Mouse (Mus musculus) forebrain, embryonic 14.5 days (tissue): ENCODE results near the gene Nomo1. TPM values are rescaled to one million over a fixed set of nuclear protein-coding genes. Genes with fewer than 3 reads are reported as not detected.

Source experiments
- ATAC-seq: fragments of 200-750 bp; cut with Nextera tagmentation; 2 replicates; pipeline ENCODE4 v1.8.0; 2017; ENCODE audit warnings: mild to moderate bottlenecking, moderate library complexity
- DNase-seq: peaks from one replicate; pipeline ENCODE4 v3.0.0-alpha.2; 2015; ENCODE audit warnings: low spot score
- H3K27ac ChIP-seq: fragments of 300-500 bp; sonication (generic); 2 replicates; pipeline ENCODE4 v1.5.1; 2014; ENCODE audit warnings: low read depth, mild to moderate bottlenecking, control low read depth, low read length, moderate library complexity
- H3K27me3 ChIP-seq: fragments of 300-500 bp; sonication (generic); replicated peaks from 2 replicates; pipeline ENCODE4 v1.6.1; 2014; ENCODE audit warnings: low read length, control low read depth, mixed read lengths; ENCODE audit not compliant: control insufficient read depth, insufficient read depth
- H3K36me3 ChIP-seq: fragments of 300-500 bp; sonication (generic); 2 replicates; pipeline ENCODE4 v1.6.1; 2014; ENCODE audit warnings: low read length, control low read depth; ENCODE audit not compliant: control insufficient read depth, insufficient read depth
- H3K4me1 ChIP-seq: fragments of 300-500 bp; sonication (generic); 2 replicates; pipeline ENCODE4 v1.6.1; 2014; ENCODE audit warnings: antibody characterized with exemption, low read length, control low read depth; ENCODE audit not compliant: control insufficient read depth, insufficient read depth
- H3K4me2 ChIP-seq: fragments of 300-500 bp; sonication (generic); 2 replicates; pipeline ENCODE4 v1.6.1; 2014; ENCODE audit warnings: mild to moderate bottlenecking, control low read depth, low read length
- H3K4me3 ChIP-seq: fragments of 300-500 bp; sonication (generic); 2 replicates; pipeline ENCODE4 v1.5.1; 2014; ENCODE audit warnings: low read depth, low read length, control low read depth
- H3K9ac ChIP-seq: fragments of 300-500 bp; sonication (generic); 2 replicates; pipeline ENCODE4 v1.6.1; 2014; ENCODE audit warnings: mild to moderate bottlenecking, low read length, control low read depth, moderate library complexity
- H3K9me3 ChIP-seq: fragments of 300-500 bp; sonication (generic); replicated peaks from 2 replicates; pipeline ENCODE4 v1.6.1; 2016; ENCODE audit warnings: low read length, control low read depth, mixed read lengths; ENCODE audit not compliant: control insufficient read depth
- WGBS: fragments of 180-500 bp; shearing (Covaris S2); extraction: QIAGEN DNeasy Blood & Tissue Kit; methylation state at CpG from one replicate; pipeline ENCODE4 v1.1.7; 2014; 5-methylcytosine and 5-hydroxymethylcytosine counted together
- polyA plus RNA-seq: library from polyadenylated mRNA; unstranded; fragments of >200 nt; fragmentation: Nextera tagmentation; extraction: Ambion mirVana; gene quantifications from 2 replicates; pipeline ENCODE4 v1.2.1, GENCODE M21; 2014

Gene Nomo1
- polyA plus RNA-seq, 1 experiment from 2014 or later: 19.6 TPM

GRCm38 (mm10) chr7:46035468-46035867 is 2.0 kb downstream of the Nomo1 start:
- H3K27me3 ChIP-seq: no peaks in the 10 kb centered on the region
- no peak overlapping the region for H3K4me3 ChIP-seq
- H3K9ac ChIP-seq: no peak overlapping the region
- no peak overlapping the region for H3K4me2 ChIP-seq
- H3K4me1 ChIP-seq: peaks cover 11% of the 10 kb centered on the region
- 84% methylated on average over 2 of the region's 2 CpGs for WGBS
- no peaks in the 10 kb centered on the region for H3K9me3 ChIP-seq
- peaks cover 29% of the 10 kb centered on the region for H3K36me3 ChIP-seq
- DNase-seq (no peak), ATAC-seq (no peak)
- no peak overlapping the region for H3K27ac ChIP-seq

GRCm38 (mm10) chr7:46037433-46037832 is 3.9 kb downstream of the Nomo1 start:
- H3K9ac ChIP-seq: no peak overlapping the region
- ATAC-seq (no peak), DNase-seq (no peak)
- WGBS: 93% methylated on average over 6 of the region's 6 CpGs
- peaks cover 47% of the 10 kb centered on the region for H3K36me3 ChIP-seq
- H3K4me2 ChIP-seq: no peak overlapping the region
- no peaks in the 10 kb centered on the region for H3K9me3 ChIP-seq
- H3K27ac ChIP-seq: no peak overlapping the region
- no peak overlapping the region for H3K4me3 ChIP-seq
- H3K4me1 ChIP-seq: peaks cover 11% of the 10 kb centered on the region
- no peaks in the 10 kb centered on the region for H3K27me3 ChIP-seq

DNA sequence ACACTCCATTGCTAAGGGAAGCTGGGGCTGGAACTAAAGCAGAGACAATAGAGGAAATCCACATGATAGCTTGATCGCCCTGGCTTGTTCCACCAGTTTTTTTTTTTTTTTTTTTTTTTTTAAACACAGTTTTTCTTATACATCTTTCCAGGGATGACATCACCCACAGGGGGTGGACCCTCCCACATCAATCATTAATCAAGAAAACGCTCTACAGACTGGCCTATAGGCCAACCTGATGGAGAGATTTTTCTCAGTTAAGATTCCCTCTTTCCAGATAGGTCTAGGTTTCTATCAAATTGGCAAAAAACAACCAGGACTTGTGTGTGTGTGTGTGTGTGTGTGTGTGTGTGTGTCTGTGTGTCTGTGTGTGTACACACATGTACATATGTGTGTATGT is 6.4 kb downstream of the Nomo1 start:
- ATAC-seq: no peak
- Histone ChIP-seq H3K4me3 (no peak overlapping the region), H3K9ac (no peak overlapping the region), H3K27ac (no peak overlapping the region), H3K9me3 (no peaks in the 10 kb centered on the region), H3K27me3 (no peaks in the 10 kb centered on the region), H3K4me2 (no peak overlapping the region), H3K36me3 (peaks cover 71% of the 10 kb centered on the region), H3K4me1 (peaks cover 3% of the 10 kb centered on the region)
- WGBS: 81% methylated on average over 2 of the region's 2 CpGs
- DNase-seq: no peak

GRCm38 (mm10) chr7:46044106-46044505 is 10.6 kb downstream of the Nomo1 start:
- H3K4me3 ChIP-seq: no peak overlapping the region
- DNase-seq: no peak
- WGBS: 92% methylated on average over 10 of the region's 10 CpGs
- H3K27ac ChIP-seq: no peak overlapping the region
- no peaks in the 10 kb centered on the region for H3K4me1 ChIP-seq
- H3K9me3 ChIP-seq: no peaks in the 10 kb centered on the region
- no peak overlapping the region for H3K4me2 ChIP-seq
- no peaks in the 10 kb centered on the region for H3K27me3 ChIP-seq
- H3K9ac ChIP-seq: no peak overlapping the region
- ATAC-seq: no peak
- peaks cover 87% of the 10 kb centered on the region for H3K36me3 ChIP-seq

- ATAC-seq: no peak
- WGBS: 97% methylated on average over 11 of the region's 11 CpGs
These were observed 12.4 kb downstream of the Nomo1 start for GRCm38 (mm10) chr7:46045882-46046281.

GRCm38 (mm10) chr7:46047873-46048562 is 14.5 kb downstream of the Nomo1 start:
- no peak for ATAC-seq
- no peaks in the 10 kb centered on the region for H3K9me3 ChIP-seq
- H3K27ac ChIP-seq: no peak overlapping the region
- WGBS: 93% methylated on average over 13 of the region's 13 CpGs
- no peaks in the 10 kb centered on the region for H3K4me1 ChIP-seq
- H3K9ac ChIP-seq: no peak overlapping the region
- no peak overlapping the region for H3K4me2 ChIP-seq
- H3K27me3 ChIP-seq: no peaks in the 10 kb centered on the region
- peaks cover 71% of the 10 kb centered on the region for H3K36me3 ChIP-seq
- DNase-seq: no peak
- no peak overlapping the region for H3K4me3 ChIP-seq

More at GRCm38 (mm10) chr7:46045882-46046281, 12.4 kb downstream of the Nomo1 start:
- Histone ChIP-seq H3K4me1 (no peaks in the 10 kb centered on the region), H3K4me2 (no peak overlapping the region), H3K4me3 (no peak overlapping the region), H3K9me3 (no peaks in the 10 kb centered on the region), H3K36me3 (peaks cover 82% of the 10 kb centered on the region), H3K27me3 (no peaks in the 10 kb centered on the region), H3K9ac (no peak overlapping the region), H3K27ac (no peak overlapping the region)
- no peak for DNase-seq

GRCm38 (mm10) chr7:46049981-46050380 is 16.5 kb downstream of the Nomo1 start:
- H3K4me2 ChIP-seq: no peak overlapping the region
- no peaks in the 10 kb centered on the region for H3K4me1 ChIP-seq
- H3K27ac ChIP-seq: no peak overlapping the region
- no peak for ATAC-seq
- H3K9ac ChIP-seq: no peak overlapping the region
- H3K27me3 ChIP-seq: no peaks in the 10 kb centered on the region
- 81% methylated on average over 7 of the region's 7 CpGs for WGBS
- H3K9me3 ChIP-seq: no peaks in the 10 kb centered on the region
- peaks cover 69% of the 10 kb centered on the region for H3K36me3 ChIP-seq
- H3K4me3 ChIP-seq: no peak overlapping the region
- no peak for DNase-seq

- no peak for ATAC-seq
These were observed 18.8 kb downstream of the Nomo1 start for GRCm38 (mm10) chr7:46052161-46052821.

GRCm38 (mm10) chr7:46053566-46053965 is 20.1 kb downstream of the Nomo1 start:
- no peak for DNase-seq
- H3K9me3 ChIP-seq: no peaks in the 10 kb centered on the region
- no peak overlapping the region for H3K4me2 ChIP-seq
- H3K4me3 ChIP-seq: no peak overlapping the region
- H3K9ac ChIP-seq: no peak overlapping the region
- no peaks in the 10 kb centered on the region for H3K27me3 ChIP-seq
- peaks cover 68% of the 10 kb centered on the region for H3K36me3 ChIP-seq
- no peak for ATAC-seq
- H3K4me1 ChIP-seq: no peaks in the 10 kb centered on the region
- 74% methylated on average over 3 of the region's 3 CpGs for WGBS
- H3K27ac ChIP-seq: no peak overlapping the region

More at GRCm38 (mm10) chr7:46052161-46052821, 18.8 kb downstream of the Nomo1 start:
- peaks cover 69% of the 10 kb centered on the region for H3K36me3 ChIP-seq
- H3K4me3 ChIP-seq: no peak overlapping the region
- no peaks in the 10 kb centered on the region for H3K9me3 ChIP-seq
- no peak overlapping the region for H3K27ac ChIP-seq
- DNase-seq: peak; percentile 45
- H3K27me3 ChIP-seq: no peaks in the 10 kb centered on the region
- no peaks in the 10 kb centered on the region for H3K4me1 ChIP-seq
- H3K9ac ChIP-seq: no peak overlapping the region
- H3K4me2 ChIP-seq: no peak overlapping the region
- WGBS: 87% methylated on average over 4 of the region's 4 CpGs
